Mouse (Mus musculus): ENCODE measurements at regions not wholly inside any gene's neighbourhood (a gene's known extent, or its start where the extent isn't known, plus 50 kb on each side); places are given as distances from the start of the nearest gene placed in this dataset.

DNA sequence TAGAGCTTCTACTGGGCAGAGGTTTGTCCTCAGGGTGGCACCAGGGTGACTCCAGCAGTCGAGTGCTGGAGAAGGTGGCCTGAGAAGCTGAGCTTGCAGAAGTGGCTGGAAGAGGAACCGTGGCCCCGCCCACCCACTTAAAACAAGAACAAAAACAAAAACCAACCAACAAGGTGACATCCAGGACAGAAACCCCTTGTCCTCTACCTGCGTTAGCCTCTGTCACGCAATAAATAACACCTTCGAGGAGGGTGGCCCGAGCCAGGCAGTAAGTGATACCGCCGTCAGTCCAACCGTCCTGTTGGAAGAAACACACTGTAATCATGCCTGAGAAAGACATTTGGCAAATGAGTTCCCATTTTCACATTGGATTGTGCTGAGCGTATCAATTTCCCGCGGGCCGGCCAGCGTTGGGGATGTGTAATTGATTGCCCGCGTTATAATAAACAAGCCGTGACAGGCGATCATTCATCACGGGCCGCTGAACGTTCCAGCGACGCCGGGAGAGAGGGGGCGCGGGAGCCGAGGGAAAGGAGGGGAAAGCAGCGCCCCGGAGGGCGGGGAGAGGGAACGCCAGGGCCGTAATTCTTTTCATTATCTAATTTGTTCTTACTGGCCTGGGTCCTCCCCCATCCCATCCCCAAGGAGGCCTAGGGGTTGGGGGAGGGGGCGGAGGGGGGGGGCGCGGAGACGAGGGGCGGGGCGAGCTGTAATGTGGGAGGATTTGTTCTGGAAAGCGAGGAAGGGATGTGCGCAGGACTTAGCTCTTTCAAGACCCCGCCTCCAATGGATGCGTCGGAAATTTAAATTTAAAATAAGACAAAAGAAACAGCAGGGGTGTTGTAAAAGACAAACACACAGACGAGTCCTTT lies 135.6 kb downstream of the 2410131K14Rik start:
- TF ChIP-seq CTCF (IDR thresholded peaks at IDR 0.05) (peak; percentile 54), EP300 (IDR thresholded peaks at IDR 0.05) (no peak)
